Mouse (Mus musculus): ENCODE measurements at regions not wholly inside any gene's neighbourhood (a gene's known extent, or its start where the extent isn't known, plus 50 kb on each side); places are given as distances from the start of the nearest gene placed in this dataset.

DNA sequence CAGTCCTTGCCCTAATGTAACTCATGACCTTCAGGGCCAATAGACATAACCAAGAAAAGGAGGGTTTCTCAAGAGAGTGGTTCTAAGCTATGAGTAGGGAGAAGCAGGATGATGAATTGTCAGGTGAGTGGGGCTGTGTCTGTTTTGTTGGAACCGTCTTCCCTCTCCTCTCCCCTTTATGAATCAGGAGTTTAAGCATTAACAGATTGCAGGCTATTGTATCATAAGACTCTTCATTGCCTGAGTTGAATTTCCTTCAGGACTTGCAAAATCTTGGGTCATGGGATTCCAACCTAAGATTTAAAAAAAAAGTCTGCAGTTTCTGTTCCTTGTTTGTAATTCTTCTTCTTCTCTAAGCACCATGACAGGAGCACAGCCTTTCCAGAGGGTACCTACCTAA, 159.5 kb upstream of the Zeb2 start:
- TF ChIP-seq CTCF (IDR thresholded peaks at IDR 0.05; ENCODE audit: low read depth, low read length): no peak
- TF ChIP-seq POLR2A (IDR thresholded peaks at IDR 0.05; ENCODE audit: borderline replicate concordance, low read depth, low read length): no peak

Data from bone marrow macrophage, adult 2 months (primary cell).